Mouse (Mus musculus) v-Abl transformed pro-B cells (cell line): ENCODE data around the gene Slc25a21.

Experiments
- in situ Hi-C, 2 experiments: fragments of 400-800 bp; cut with MboI; formaldehyde crosslinking; loops; one replicate each; pipeline ENCODE4 v1.15.1; 2025; ENCODE audit not compliant: unreplicated experiment in 2 of 2

Slc25a21 gene

DNA sequence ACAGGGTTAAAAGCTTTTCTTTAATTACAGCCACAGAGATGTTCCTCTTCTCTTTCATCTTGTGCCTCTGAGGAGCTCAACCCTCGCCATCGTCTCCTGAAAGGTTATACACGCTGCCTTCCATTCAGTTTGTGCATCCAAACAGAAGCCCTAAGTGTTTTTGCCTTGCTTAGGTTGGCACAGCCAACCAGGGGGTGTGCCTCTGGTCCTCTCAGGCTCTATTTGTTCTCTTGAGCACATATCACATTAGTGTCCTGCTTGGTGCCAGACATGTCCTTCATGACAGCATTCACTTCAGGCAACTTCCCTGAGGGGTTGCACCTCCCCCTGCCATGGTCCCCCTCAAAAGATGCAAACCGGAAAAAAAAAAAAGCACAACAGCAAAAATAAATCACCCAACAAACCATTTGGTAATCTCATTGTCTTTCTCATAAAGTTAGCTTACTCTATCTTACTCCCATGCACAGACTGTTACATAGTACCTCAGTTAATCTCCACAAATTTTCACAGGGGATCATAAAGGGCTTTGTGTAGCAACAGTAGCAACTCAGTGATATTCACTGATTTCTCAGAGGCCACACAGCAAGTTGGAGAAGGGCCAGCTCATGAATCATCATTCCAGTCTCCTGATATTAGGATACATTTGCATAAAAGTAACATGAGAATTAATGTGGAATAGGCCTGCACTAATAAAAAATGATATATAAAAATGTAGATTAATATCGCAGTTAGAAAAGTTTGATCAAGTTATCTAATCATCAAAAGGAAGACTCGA, 398.4 kb downstream of the Slc25a21 start:
- in situ Hi-C loops = no loop called here

DNA sequence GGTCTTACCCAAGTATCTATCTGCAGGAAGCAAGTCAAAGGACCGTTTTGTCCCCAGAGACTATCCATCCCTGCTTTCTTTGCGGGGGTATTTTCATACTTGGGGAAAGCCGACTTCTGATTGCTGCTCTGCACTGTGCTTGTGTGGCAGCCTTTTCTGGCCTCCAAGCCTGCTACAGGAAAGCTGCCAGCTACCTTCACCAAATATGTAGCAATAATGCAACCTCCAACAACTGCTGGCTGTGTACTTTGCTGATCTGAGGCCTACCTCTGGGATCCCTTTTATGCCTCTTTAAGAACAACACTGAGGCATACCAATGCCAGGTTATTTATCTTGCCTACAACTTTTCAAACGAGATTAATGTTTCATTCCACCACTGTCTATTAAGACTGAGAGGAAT, 408.0 kb downstream of the Slc25a21 start:
- in situ Hi-C loops = no loop called here

DNA sequence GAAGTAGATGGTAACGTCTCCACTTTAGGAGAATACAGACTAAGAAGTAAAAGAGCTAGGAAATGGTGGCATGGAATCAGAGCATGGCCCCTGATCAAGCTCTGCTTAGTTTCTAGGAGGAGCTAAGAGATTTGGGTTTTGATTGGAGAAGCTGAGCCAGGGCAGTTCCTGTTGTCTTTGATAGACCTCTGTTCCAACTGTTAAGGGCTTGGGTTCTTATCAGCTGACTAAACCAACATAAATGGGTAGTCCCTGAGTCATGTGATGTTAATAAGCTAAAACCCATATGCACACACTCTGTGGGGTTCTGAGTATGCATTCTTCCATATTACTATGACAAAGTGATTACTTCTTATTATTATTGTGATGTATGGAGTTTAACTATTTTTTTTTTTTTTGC, 412.0 kb downstream of the Slc25a21 start:
- in situ Hi-C loops = no loop called here

DNA sequence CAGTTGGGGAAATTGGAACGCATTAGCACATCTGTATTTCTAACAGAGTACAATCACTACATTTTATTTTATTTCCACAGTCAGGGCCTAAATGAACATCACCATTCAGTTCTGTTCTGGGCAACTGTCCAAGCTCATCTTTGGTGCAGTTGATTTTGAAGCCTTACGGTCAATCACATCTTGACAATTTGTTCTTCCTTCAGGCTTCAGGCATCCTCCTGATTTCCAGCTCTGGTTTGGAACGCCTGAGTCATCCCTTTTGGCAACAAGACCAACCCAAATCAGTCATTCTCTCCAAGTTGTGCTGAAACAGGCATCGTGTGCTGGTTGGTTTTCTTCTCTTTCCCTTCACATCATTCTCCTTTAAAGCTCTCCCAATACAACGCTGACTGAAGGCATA, 416.1 kb downstream of the Slc25a21 start:
- in situ Hi-C loops = no loop called here

DNA sequence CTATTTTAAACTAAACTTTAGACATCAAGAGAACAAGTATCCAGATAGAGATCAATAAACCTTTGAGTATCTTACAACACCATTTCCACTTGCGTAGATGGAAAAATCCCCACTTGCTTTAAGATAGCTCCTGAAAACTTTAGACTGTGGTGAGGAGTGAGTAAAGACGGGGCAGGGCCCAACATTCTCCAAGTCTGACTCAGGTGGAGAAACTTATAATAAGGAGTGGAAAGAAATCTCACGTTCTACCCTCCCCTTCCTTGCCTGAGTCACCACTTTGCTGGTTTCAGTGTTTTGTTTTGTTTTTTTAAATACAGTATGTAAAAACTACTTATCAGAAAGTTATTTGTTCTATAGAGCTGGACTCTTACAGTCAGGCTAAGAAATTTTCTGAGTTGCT, 417.7 kb downstream of the Slc25a21 start:
- in situ Hi-C loops = no loop called here

DNA sequence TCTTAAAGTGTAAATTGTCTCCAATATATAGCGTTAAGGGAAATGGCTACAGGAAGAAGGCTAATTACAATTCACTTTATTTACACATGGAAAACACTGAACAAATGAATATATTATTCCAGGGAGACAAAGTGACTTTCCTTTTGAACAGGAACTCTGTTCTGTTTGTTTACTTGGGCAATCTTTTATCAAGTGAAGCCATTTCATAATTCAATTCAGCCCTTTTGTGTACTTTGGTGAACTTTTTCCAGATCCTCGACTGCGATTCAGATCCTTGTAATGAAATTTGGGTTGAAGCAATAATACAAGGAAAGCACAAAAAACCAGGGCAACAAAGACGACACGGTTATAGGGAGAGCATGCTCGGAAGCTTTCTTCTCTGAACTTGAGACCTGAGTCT, 423.3 kb downstream of the Slc25a21 start:
- in situ Hi-C loops = no loop called here

DNA sequence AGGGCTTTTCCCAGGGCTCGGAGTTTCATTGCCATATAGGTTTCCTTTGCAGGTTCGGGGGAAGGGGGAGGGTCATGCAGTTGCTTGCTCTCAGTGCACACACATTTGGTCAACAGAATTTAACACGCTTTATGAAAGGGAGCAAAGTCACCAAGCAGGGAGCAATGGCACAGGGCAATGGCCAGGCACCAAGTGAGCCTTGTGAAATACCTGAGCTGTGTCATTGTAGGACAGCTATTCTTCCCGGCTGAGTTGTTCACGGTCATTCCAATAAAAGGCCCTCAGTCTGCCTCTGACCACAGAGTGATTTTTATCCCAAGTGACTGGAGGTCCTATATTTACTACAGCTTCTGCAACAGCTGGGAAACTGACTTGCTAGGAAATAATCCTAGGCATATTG, 427.9 kb downstream of the Slc25a21 start:
- in situ Hi-C loops = no loop called here

DNA sequence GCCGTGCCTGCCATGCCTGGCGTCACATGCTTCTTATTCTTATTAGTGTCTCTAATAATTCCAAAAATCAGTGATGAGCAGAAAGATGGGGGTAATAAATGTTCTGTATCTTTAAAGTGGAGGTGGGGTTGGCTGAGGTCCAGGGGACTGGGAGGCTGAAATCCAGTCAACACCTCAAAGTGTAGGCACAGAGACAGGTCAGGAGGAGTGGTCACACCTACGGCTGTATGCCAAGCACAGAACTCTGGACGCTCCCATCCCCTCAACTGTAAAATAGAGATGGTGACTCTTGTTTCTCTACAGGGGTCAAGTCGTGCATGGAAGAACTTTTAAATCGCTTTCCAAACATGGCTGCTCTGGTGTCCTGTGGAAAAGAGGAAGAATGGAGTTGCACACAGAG, 429.8 kb downstream of the Slc25a21 start:
- in situ Hi-C loops = no loop called here

DNA sequence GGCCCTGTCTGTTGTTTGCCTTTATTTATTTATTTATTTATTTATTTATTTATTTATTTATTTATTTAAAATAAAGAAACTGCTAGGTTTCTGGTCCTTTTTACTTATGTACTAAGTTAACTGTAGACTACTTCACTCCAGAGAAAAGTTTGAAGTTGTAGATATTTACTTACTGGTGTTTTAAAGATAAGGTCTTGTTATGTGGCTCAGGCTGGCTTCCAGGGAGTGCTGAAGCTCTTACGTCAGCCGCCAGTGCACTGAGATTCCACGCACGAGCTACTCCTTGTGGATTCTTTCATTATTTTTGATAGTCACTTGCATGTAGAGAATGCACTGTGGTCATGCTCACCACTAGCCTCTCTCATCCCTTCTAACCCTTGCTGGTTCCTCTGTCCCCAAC, 460.2 kb downstream of the Slc25a21 start:
- in situ Hi-C loops = no loop called here

DNA sequence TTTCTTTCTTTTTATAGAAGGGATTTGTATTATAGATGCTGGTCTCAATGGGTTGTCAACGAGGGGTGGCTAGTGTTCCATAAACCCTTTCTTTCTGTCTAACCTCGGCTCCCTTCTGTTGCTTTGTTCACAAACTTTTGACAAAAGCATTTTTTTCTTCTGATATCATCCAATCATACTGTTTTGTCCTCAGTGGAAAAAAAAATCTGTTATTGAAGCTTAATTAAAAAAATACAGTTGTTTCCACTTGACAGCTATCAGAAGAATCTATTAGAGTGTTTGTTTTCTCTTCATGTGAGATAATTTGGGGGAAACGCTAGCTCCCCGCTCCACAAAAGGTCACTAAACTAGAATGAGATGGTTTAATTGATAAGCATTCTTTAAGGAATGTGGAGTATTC, 469.6 kb downstream of the Slc25a21 start:
- in situ Hi-C loops = no loop called here

DNA sequence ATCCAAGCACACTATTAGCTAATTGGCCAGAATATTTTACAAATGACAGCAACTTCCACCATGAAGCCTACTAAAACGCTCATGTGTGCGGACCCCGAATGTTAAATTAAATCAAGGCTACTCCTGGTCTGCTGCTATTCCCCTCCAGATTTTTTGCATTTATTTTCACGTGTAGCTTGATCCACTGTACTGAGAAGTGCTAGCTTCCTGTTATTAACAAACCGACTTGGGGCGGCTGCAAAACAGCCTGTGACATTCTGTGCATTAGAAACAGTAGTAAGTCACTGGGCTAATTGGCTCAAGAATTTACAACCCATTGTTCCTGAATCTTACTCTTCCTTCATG, 478.6 kb downstream of the Slc25a21 start:
- in situ Hi-C loops = no loop called here

DNA sequence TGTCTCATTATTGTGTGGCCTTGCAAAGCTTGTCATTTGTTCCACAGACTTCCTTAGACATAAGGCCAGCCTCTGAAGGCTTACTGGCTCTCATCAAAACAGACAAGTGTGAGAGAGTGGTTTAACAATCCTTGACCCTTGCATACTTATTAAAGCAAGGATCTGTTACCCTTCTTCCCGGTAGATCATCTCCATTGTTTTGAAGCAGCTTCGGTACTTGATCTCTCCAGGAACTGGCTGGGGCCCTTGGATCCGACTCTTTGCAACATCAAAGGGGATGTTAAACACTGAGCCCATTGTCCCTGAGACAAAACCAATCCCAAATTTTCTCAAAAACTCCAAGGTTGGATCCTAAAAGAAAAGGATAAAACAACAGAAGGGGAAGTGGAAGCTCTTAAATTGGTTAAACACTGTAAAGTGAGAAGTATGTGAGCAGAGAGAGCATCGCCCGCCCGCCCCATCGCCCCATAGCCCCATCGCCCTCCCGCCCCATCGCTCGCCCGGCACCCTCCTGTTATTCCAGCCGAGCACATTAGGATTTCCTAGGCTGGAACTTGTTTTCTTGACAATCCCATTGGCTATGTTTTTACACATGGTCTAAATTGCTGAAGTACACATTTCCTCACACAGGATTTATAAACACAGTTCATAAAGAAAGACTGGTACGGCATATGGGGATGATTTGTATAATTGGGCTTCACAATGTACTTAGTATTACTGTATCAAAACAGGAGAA, 479.1 kb downstream of the Slc25a21 start:
- in situ Hi-C loops = no loop called here

DNA sequence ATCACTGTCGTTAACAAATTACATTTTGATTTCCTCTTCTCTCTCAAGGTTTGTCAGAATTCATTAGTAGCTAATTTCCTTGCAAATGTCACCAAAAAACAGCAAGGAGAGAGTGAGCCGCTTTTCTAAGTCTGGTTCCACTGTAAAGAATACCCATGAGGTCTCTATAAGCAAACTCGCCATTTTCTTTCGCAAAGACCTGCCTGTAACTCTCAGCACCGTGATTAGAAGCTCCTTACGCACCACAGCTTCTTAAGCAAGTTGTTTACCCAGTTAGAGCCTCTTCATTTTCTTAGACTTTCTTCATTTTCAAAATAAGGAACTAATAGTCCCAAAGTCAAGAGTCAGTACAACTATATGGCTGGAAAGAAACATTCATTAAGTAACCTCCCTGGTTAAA, 496.3 kb downstream of the Slc25a21 start:
- in situ Hi-C loops = no loop called here

DNA sequence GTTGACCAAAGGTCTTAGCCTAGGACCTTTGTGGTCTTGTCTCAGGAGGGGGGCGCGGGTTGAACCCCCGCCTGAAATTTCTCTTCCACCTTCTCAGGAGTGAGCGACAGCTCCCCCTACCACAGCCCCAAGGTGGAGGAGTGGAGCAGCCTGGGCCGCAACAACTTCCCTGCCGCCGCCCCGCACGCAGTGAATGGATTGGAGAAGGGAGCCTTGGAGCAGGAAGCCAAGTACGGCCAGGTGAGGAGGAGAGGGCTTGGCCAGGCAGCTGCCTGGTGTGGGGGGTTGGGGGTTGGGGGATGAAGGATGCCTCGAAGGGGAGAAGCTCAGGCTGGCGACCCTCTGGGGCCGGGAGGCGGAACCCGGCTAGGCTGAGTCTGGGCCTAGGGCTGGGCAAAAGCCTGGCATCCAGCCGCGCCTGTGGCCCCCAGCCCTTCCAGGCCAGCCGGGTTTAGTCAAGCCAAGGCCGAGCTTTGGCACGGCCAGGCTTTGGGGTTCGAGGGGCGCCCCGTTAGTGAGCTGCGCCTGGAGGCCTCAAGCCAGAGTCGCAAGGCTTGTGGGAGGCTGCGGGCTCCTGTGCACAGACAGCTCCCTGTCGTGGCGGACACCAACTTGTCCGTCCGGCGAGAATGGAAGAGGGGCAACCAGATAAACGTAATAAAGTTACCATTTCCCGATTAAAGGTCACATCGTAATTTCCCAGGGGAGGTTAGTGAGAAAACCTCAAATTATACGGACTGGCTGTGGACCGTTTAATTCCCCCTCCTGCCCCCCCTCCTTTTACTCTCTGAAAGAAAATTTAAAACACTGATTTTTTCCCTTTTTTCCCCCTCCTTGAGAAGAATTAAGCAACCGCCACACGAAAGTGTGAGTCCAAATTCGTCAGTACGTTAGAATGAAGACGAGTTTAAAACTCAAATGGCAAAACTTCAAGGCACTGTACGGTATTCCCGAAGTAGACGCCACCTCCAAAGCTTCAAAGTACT, 497.1 kb downstream of the Slc25a21 start:
- in situ Hi-C loops = no loop called here

DNA sequence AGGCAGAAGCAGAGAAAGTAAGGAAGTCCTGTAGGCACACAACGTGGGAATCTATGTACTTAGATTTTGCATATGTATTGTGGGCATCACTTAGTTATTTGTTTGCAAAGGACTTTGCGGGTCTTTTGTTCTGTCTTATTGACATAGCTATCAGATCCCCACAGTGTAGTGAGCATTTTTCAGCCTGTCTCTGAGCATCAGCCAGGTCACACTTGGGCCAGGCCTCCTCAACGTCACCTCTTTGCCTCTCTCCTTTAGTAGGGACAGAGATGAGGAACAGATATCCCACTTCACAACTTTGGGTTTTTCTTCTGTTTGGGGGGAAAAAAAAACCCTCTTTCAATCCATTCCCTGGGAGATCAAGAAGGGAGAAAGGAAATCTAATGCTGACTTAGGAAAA, 497.9 kb downstream of the Slc25a21 start:
- in situ Hi-C loops = no loop called here

DNA sequence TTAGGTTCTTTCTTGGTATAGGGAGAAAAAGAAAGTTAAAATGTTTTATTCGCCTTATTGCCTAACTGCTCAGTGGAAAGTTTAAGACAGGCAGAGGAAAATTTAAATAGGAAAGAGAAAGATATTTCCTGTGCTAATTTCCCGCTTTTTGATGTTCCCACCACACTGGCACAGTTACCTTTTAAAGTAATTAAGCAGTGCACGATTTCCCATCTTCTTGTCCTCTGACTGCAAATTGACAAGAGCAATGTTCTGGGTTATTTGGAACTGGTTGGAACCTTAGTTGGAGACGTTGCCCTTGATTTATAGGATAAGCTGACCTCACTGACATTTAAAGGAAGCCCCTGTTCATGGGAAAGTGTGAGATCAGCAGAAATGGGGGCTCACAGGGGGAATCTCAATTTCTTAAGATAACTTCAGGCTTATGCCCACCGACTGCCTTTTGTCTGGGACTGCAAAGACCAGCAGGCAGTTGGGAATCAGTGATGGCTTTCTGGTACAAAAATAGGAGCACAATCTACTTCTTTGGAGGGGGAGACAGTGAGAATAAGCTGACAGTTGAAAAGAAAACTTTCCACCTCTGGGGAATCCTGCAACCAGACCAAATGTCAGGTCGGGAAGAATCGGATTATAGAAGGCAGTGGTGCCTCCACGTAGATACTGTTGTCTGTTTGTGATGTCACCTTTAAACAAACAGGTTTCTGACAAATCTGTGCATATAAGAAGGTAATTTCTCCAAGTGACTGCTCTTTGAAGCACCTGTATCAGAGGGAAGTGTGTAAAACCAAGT, 498.9 kb downstream of the Slc25a21 start:
- in situ Hi-C loops = no loop called here

DNA sequence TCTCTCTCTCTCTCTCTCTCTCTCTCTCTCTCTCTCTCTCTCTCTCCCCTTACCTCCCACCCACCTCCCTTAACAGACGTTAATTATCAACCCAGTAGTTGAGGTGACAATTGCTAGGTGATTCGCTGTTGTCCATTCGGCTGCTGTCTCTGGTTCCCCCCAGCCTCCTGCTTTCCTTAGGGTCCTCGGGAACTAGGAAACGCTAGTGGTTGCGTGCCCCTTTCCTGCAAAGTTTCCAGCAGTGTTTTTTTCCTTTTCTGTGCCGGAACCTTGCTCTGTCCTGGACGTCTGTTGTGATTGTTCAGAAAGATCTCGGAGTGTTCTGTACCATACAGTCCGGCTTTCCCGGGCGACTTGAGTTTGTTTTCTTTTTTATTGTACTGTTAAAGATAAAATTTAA, 499.5 kb downstream of the Slc25a21 start:
- in situ Hi-C loops = no loop called here

DNA sequence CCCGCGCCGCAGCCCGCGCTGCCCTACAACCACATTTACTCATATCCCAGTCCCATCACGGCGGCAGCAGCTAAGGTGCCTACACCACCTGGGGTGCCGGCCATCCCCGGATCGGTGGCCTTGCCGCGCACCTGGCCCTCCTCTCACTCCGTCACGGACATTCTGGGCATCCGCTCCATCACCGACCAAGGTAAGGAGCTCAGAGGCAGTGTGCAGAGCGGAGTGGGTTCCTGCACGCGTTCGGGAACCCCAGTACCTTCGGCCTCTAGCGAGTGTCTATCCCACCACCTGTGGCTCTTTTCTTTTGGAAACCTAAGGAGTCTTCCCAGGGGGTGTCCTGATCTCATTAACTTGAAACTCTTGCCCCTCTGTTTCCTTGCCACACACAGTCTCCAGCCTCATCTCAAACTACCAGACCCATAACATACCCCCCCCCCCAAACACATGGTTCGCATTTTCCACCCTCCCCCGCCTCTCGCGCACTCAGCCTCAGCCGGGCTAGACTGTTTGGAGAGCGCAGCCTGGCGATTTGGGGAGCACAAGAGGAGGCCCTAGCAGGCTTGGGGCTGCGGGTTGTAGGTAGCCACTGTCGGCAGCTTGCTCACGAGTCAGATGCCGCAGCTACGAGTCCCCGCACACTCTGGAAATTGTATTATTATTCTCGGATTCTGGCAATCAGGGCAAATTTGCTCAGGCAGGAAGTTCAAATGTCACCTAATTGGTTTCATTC, 500.1 kb downstream of the Slc25a21 start:
- in situ Hi-C loops = no loop called here

DNA sequence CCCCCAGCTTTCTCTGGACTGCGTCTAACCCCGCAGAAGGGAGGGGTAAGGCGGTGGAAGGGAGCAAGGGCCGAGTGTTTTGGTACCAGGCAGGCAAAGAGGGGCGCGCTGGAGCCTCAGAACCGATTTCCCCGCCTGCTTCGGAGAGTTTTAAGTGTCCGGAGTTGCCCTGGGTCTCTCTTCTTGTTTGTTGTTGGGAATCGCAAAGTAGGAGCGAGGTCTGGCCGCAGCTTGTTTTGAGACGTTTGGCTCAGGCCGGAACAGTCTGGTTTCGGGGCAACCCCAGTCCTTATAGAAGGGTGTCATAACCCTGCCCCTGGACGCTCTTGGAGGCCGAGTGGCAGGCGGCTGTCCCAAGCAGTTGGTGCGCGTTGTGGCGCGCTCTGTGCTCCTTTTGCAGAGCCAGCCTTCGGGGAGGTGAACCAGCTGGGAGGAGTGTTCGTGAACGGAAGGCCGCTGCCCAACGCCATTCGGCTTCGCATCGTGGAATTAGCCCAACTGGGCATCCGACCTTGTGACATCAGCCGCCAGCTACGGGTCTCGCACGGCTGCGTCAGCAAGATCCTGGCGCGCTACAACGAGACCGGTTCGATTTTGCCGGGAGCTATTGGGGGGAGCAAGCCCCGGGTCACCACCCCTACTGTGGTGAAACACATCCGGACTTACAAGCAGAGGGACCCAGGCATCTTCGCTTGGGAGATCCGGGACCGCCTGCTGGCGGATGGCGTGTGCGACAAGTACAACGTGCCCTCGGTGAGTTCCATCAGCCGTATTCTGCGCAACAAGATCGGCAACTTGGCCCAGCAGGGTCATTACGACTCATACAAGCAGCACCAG, 500.9 kb downstream of the Slc25a21 start:
- in situ Hi-C loops = no loop called here
